Mouse (Mus musculus): ENCODE data around the gene Itgb7. TPM values are rescaled to one million over a fixed set of nuclear protein-coding genes. Genes with fewer than 3 reads are reported as not detected.

The Itgb7 gene
- polyA plus RNA-seq, 1 experiment, result 5.6 TPM

DNA sequence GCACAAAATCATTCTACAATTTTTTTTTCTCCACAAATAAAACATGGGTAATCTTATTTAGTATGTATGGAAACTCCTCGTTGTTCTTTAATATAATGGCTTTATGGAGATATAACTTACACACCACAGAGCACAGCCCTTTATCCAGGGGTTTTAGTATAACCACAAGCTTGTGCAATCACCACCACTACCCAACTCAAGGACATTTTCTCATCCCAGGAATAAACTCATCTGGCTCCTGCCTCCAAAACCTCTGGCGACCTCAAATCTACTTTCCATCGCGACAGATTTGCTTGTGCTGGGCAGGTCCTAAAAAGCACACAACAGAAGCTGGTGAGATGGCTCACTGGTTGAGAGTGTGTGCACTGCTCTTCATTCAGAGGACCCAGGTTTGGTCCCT, 38.1 kb downstream of the Itgb7 start:
- no peak for DNase-seq (ENCODE audit: low read depth)

- no peak for DNase-seq (ENCODE audit: low read depth)
Measured at GRCm38 (mm10) chr15:102192820-102193386, 38.8 kb downstream of the Itgb7 start.

- no peak for DNase-seq (ENCODE audit: low read depth)
Measured at GRCm38 (mm10) chr15:102192271-102192812, 39.4 kb downstream of the Itgb7 start.

- no peak for DNase-seq (ENCODE audit: low read depth)
Measured at GRCm38 (mm10) chr15:102191699-102192098, 40.0 kb downstream of the Itgb7 start.

DNA sequence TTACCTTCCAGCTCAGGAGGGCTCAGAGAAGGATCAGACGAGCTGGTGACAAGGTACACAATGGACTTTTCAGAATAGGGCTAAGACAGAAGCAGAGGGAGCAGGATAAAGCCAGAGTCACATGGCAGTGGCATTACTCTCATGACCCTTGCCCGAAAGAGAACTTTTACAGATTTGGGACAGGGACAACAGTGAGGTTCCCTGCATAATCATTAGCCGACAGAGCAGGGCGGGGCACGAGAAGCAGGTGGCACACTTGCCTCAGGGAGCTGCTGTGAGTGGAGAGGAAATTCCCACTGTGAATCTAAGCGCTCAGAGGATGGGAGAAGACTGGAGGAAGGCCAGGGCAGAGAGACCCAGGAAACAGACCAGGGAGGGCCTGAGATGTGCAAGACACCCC, 42.9 kb downstream of the Itgb7 start:
- DNase-seq (ENCODE audit: low read depth), result no peak

- no peak for DNase-seq (ENCODE audit: low read depth)
Measured at GRCm38 (mm10) chr15:102188096-102188495, 43.6 kb downstream of the Itgb7 start.

- no peak for DNase-seq (ENCODE audit: low read depth)
Measured at GRCm38 (mm10) chr15:102186239-102186638, 45.5 kb downstream of the Itgb7 start.

DNA sequence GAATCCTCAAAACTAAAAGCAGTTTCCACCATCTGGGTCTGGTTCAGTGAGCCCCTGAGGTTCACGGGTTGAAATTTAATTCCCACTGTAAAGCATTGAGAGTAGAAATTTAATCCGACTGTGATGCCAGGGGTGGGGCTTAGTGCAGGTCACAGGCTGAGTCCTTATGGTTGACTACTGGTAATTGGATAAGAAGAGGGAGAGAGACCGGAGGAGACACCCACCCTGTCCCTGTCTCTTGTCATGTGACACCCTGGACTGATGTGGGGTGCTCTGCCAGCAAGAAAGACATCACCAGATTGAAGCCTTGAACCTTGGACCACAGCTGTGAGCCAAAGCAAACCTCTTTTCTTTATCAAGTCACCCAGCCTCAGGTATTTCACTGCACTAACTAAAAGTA, 48.7 kb downstream of the Itgb7 start:
- no peak for DNase-seq (ENCODE audit: low read depth)

DNA sequence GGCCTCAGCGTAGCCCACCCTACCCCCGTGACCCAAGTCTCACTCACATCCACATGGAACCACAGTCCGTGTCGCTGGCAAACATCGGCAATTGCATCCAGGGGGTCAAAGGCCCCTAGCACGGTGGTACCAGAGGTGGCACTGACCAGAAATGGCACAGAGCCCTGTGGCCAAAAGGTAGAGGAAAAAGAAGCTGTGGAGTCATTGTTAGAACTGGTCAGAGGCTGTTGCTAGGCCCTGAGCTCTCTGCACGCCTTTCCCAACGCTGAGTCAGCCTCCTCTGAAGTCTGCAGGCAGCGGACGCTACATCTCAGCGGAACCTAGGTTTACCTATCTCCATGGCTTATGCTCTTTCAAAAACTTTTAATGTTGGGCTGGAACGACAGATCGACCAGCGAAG, 51.8 kb downstream of the Itgb7 start:
- DNase-seq (ENCODE audit: low read depth), result no peak

- no peak for DNase-seq (ENCODE audit: low read depth)
Measured at GRCm38 (mm10) chr15:102179106-102179505, 52.6 kb downstream of the Itgb7 start.

GRCm38 (mm10) chr15:102178279-102178678, 53.5 kb downstream of the Itgb7 start:
- DNase-seq (ENCODE audit: low read depth), result no peak

GRCm38 (mm10) chr15:102177417-102177816, 54.3 kb downstream of the Itgb7 start:
- DNase-seq (ENCODE audit: low read depth), result no peak

- DNase-seq (ENCODE audit: low read depth), result no peak
Measured at GRCm38 (mm10) chr15:102176571-102177316, 55.0 kb downstream of the Itgb7 start.

DNA sequence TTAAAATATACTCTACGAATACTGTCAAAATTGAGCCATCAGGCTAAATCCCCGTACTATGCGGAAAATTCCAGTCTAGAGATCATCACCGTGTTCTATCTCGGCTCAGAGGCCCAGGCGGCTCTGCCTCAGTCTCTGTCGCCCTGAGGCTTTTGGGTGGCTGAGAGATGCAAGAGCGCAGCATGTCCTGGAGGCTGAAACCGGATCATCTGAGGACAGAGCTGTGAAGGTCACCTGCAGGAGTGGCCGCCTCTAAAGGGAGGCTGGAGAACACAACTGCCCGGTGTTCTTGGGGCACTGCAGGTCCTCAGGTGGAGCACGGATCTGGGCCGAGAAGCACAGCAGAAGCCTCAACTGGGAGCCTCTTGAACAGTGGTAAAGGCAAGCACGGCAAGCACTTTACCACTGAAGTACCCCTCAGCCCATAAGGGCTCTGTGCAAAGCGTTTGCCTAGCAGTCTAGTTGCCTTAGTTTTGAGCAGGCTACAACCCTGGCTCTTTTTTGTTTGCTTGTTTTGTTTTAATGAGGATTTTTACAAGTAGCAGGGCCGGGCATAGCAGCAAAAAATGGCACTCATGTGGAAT, 55.9 kb downstream of the Itgb7 start:
- no peak for DNase-seq (ENCODE audit: low read depth)

GRCm38 (mm10) chr15:102173581-102173980, 58.2 kb downstream of the Itgb7 start:
- DNase-seq (ENCODE audit: low read depth), result peak; percentile 62

DNA sequence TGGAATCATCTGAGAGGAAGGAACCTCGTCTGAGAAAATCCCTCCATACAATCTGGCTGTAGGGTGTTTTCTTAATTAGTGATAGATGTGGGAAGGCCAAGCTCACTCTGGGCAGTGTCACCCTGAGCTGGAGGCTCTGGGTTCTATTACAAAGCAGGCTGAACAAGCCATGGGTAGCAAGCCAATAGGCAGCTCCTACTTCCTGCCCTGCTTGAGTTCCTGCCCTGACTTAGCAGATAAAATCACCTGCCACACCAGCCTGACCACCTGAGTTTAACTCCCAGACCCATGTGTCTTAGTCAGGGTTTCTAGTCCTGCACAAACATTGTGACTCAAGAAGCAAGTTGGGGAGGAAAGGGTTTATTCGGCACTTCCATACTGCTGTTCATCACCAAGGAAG, 62.7 kb downstream of the Itgb7 start:
- DNase-seq (ENCODE audit: low read depth), result no peak

- DNase-seq (ENCODE audit: low read depth), result no peak
Measured at GRCm38 (mm10) chr15:102167620-102168021, 64.1 kb downstream of the Itgb7 start.

Other genes starting within 250 kb of the Itgb7 start
- gene Krt8, start 227.5 kb downstream of the Itgb7 start, polyA plus RNA-seq (2012; rRNA removed), result 186 and 255 TPM in 2 replicates
- gene Krt18, start 203.8 kb downstream of the Itgb7 start, polyA plus RNA-seq (2012; rRNA removed), result 184 and 254 TPM in 2 replicates
- gene Eif4b, start 158.2 kb downstream of the Itgb7 start, polyA plus RNA-seq (2012; rRNA removed), result 72.3 and 133 TPM in 2 replicates
- gene Tns2, start 131.5 kb downstream of the Itgb7 start, polyA plus RNA-seq (2012; rRNA removed), result 92.6 and 151 TPM in 2 replicates
- gene Spryd3, start 95.7 kb downstream of the Itgb7 start, polyA plus RNA-seq (2012; rRNA removed), result 60.3 and 67.4 TPM in 2 replicates
- gene Igfbp6, start 87.6 kb downstream of the Itgb7 start, polyA plus RNA-seq (2012; rRNA removed), result 136 and 152 TPM in 2 replicates
- gene Soat2, start 81.4 kb downstream of the Itgb7 start, polyA plus RNA-seq (2012; rRNA removed), result 0.69 and 1.1 TPM in 2 replicates
- 42.2 and 42.7 TPM in 2 replicates for gene Zfp740, start 28.7 kb downstream of the Itgb7 start, polyA plus RNA-seq (2012; rRNA removed)
- gene Csad, start 27.2 kb downstream of the Itgb7 start, polyA plus RNA-seq (2012; rRNA removed), result 237 and 241 TPM in 2 replicates
- 35.1 and 37.8 TPM in 2 replicates for gene Rarg, start 25.6 kb upstream of the Itgb7 start, polyA plus RNA-seq (2012; rRNA removed)
- gene Gm9918, start 38.6 kb upstream of the Itgb7 start, polyA plus RNA-seq (2012; rRNA removed), result 0.25 and 0.27 TPM in 2 replicates
- gene Mfsd5, start 47.5 kb upstream of the Itgb7 start, polyA plus RNA-seq (2012; rRNA removed), result 66.9 and 89.6 TPM in 2 replicates
- 2.9 and 7.1 TPM in 2 replicates for gene Espl1, start 64.3 kb upstream of the Itgb7 start, polyA plus RNA-seq (2012; rRNA removed)
- gene Pfdn5, start 94.2 kb upstream of the Itgb7 start, polyA plus RNA-seq (2012; rRNA removed), result 179 and 237 TPM in 2 replicates
- 52.7 and 56.4 TPM in 2 replicates for gene Myg1, start 99.8 kb upstream of the Itgb7 start, polyA plus RNA-seq (2012; rRNA removed)
- gene Aaas, start 118.8 kb upstream of the Itgb7 start, polyA plus RNA-seq (2012; rRNA removed), result 21.5 and 27.0 TPM in 2 replicates
- 0.12 and 0.18 TPM in 2 replicates for gene Sp7, start 135.2 kb upstream of the Itgb7 start, polyA plus RNA-seq (2012; rRNA removed)
- gene Sp1, start 174.2 kb upstream of the Itgb7 start, polyA plus RNA-seq (2012; rRNA removed), result 17.5 and 19.9 TPM in 2 replicates
- gene Amhr2, start 213.4 kb upstream of the Itgb7 start, polyA plus RNA-seq (2012; rRNA removed), result 5.5 and 7.0 TPM in 2 replicates
- gene Prr13, start 227.1 kb upstream of the Itgb7 start, polyA plus RNA-seq (2012; rRNA removed), result 121 and 141 TPM in 2 replicates
- 357 and 485 TPM in 2 replicates for gene Pcbp2, start 238.6 kb upstream of the Itgb7 start, polyA plus RNA-seq (2012; rRNA removed)